Mouse (Mus musculus) megakaryocyte, embryonic 14.5 days (primary cell): ENCODE measurements around the gene Pdzd9.

ENCODE experiments used
- FLI1 ChIP-seq: IDR thresholded peaks from 2 replicates; pipeline ENCODE4 v1.6.1; 2012; ENCODE audit warnings: low read length, inconsistent platforms, mixed read lengths
- GATA1 ChIP-seq: IDR thresholded peaks from 3 replicates; pipeline ENCODE4 v1.6.1; 2012; ENCODE audit warnings: mixed read lengths, low read length, inconsistent platforms, borderline replicate concordance

GRCm38 (mm10) chr7:120662079-120662478, 8.1 kb downstream of the Pdzd9 start:
- TF ChIP-seq GATA1 = no peak
- TF ChIP-seq FLI1 = no peak
